Mouse (Mus musculus): Measurements from ENCODE around the gene Cd274.

Cd274 gene

DNA sequence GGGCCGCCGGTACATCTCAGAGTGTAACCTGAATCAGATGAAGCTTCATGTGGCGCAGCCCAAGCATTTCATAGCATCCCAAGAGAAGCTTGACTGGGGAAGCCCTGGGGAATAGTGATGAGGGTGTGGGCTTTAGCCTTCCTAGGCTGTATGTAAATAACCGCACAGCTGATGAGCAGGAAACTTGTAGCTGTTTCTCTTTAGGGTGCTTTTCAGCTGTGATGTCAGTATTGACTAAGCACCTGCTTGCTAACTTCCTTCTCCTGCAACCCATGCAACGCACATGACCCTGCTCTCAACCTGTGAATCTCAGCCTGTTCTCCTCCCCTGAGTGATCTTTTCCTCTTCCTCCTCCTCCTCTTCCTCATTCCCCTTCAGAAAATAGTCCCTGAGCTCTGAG is 3.2 kb upstream of the Cd274 start:
- no peak for DNase-seq (ENCODE audit: low spot score in 2 of 2)

DNA sequence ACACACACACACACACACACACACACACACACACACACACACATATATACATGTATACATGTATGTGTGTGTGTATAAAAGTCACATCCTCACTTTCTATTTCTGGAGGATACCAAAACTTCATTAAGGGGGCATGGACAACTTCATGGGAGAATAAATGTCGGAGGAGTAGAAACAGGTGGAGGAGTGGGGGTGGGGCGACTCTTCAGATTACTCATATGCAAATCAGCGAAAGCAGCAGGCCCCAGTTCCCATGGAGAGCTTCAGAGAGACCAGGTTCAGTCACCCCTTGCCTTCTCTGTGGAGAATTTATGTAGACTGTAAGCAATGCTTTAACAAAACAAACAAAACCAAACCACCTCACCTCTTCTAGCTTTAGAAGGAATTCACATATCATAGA is 2.1 kb upstream of the Cd274 start:
- no peak for DNase-seq (ENCODE audit: low spot score in 2 of 2)

DNA sequence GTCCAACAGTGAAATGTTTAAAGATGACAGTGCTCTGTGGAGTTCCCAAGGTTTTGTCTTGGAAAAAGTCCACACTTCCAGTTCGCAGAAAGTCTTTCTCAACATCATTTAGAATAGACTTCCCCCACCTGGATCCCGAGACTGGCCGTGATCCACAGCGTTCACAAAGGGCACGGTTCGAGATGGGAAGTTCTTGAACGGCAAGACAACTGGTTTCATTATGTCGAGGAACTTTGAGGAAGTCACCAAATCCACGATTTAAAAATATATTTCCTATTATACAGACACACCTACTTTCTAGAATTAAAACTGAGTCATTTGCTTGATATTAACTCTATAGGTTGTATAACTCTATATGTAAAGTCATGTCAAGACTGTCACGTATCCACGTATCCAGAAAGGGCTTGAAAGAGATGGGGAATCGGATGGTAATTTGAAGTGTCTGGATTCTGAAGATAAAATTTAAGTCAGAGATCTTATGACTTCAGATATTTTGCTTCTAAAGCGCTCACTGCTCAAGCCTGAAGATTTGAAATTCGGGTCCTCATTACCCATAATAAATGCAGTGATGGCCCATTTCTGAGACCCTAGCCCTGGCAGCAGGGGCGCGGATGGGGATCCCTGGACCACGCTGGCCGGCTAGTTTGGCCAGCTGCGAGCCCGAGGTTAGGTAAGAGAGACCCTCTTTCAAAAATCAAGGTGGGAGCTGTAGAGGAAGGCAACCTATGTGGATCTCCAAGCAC is 858 bp upstream of the Cd274 start:
- DNase-seq (ENCODE audit: low spot score in 2 of 2): no peak

DNA sequence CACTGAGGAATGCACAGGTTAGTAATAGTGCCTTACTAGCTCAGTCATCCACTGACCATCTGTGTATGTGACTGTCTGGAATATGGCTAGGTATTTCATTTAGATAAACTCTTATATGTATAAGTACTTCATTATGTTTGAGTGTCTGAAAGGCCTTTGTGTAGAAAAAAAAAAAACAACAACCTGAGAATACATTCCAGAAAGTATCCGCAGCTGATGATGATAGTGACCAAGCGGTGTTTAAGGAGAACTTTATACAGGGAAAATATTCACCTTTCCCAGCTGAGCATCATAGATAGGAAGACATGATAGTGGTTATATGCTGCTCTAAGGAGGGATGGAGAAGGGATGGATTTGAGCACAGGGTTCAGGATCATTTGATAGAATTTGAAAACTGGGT is 786 bp downstream of the Cd274 start:
- no peak for DNase-seq (ENCODE audit: low spot score in 2 of 2)

DNA sequence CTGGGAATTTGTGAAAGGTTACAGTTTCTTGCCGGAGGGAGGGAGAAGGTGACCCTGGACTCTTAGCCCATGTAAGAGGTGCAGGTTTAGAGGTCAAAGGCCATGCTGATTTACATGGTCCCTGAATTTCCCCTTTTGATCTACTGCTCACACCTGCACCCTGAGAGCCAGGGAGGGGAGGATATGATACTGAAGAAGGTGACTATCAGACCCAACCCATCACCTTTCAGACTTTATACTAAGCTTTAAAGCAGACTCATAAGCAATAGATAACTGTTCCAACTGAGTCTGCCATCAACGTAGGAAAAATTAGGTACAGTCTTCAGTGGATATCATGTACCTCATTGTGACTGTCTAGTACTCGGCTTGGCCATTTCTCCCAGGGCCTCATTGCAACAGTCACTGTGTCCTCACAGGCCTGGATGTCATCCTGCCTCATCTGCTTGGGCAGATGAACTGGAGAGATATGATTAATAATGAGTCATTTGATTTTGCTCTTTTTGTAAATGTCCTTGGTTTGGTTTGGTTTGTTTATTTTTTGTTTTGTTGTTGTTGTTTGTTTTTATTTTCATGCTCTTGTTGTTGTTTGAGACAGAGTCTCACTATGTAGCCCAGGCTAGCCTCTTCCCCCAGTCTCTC is 1.5 kb downstream of the Cd274 start:
- no peak for DNase-seq (ENCODE audit: low spot score in 2 of 2)

DNA sequence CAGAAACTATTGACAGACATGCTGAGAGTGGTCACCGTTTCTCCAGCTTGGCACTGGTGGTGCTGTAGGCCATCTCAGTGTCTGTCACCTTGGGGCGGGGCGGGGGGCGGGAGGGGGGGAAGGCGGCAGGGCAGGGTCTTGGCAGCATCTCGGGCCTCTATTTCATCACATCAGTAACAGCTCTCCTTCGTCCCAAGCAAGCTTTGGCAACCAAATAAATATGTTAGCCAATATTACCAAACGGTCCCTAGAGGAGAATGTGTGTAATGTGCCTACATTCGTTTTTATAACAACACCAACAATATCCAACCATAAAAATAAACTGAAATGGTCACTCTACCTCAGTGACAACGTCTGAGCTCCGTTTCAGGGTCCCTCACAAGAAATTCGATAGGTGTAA is 2.9 kb downstream of the Cd274 start:
- no peak for DNase-seq (ENCODE audit: low spot score in 2 of 2)

DNA sequence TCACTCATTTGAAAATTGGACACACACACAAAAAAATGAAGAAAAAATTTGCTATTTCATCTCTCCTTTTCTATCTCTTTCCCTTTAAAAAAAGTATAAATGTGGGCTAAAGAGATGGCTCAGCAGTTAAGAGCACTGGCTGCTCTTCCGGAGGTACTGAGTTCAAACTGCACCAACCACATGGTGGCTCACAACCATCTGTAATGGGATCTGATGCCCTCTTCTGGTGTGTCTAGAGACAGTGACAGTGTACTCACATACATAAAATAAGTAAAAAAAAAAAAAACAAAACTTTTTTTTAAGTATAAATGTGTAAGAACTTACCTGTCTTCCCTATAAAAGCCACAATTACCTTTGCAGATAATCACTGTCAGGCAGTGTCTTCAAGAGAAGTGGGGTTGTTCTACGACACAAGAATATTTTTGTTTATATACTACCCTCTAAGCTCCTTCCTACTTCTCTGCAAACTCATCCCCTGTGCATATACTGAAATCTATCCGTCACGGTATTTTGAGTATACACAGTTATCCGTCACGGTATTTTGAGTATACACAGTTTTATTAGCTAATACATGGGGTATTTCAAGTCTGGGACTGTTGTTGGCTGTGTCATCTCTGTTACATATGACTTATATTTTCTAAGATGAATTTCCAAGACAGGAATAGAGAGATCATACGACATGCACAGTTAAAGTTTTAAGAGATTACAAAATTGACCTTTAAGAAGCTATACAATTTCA is 3.5 kb downstream of the Cd274 start:
- no peak for DNase-seq (ENCODE audit: low spot score in 2 of 2)

DNA sequence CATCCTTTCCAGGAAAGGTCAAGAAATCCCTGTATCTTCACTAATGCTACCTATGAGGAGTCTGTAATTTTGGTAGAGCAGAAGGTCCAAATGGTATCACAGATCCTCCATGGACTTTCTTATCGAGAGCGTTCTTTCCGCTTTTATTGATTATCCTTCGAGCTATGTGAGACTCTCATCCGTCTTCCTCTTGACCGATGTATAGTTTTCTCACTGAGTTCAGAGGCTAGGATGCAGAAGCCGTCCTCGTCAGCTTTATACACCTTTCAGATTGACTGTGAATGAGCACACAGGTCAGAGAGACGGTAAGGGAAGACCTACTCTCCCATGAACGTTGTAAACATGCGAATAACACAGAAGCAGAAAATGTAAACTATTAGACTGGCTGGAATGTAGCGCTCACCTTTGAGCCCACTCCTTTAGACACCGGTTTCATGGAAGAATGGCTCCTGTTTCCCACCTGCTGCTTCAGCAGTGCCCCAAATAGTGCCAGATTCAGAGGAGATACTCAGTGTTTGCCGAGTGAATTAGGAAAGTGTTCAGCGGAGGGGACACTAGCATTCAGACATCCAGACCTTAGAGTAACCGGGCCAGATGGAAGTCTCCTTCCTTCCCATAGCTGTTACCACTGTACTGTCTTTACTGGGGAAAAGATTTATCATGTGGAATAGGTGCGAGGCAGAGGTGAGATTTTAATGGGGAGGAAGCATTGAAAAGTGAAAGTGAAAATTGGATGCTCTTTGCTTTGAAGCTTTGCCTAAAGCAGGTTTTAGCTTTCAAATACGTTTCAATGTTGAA is 4.2 kb downstream of the Cd274 start:
- no peak for DNase-seq (ENCODE audit: low spot score in 2 of 2)

DNA sequence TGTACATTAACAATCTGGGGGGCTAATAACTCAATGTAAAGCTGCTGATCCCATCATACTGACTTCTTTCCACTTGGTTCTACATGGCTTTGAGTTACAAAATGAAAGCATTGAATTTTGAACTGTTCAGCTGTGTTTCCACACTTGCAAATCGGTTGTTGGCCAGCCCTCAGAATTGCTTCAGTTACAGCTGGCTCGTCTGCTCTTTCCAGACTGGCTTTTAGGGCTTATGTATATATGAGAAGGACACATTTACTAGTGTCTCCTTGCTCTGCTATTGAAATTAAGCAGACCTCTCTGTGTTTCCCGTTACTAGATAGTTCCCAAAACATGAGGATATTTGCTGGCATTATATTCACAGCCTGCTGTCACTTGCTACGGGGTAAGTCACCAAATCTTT is 4.9 kb downstream of the Cd274 start:
- no peak for DNase-seq (ENCODE audit: low spot score in 2 of 2)

DNA sequence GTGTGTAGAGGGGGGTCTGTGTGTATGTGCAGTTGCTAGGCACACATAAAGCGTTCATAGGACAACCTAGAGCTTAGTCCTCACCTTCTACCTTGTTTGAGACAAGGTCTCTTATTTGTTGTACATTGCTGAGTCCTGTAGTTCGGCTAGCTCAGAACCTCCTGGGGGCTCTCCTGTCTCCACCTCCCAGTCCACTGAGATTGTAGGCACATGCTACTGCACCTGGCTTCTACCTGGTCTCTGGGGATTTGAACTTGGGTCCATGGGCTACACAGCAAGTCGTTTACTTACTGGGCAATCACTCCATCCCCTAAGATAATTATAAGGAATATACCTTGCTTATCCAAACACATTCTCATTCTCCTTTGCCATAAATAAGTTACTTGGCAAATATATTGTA is 5.4 kb downstream of the Cd274 start:
- DNase-seq (ENCODE audit: low spot score in 2 of 2): no peak

DNA sequence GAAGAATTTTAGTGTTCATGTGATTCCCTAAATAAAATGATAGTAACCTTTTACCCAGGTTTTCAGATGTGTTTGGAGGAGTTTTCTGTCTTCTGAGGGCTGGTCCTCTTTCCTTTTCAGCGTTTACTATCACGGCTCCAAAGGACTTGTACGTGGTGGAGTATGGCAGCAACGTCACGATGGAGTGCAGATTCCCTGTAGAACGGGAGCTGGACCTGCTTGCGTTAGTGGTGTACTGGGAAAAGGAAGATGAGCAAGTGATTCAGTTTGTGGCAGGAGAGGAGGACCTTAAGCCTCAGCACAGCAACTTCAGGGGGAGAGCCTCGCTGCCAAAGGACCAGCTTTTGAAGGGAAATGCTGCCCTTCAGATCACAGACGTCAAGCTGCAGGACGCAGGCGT is 6.2 kb downstream of the Cd274 start:
- no peak for DNase-seq (ENCODE audit: low spot score in 2 of 2)

DNA sequence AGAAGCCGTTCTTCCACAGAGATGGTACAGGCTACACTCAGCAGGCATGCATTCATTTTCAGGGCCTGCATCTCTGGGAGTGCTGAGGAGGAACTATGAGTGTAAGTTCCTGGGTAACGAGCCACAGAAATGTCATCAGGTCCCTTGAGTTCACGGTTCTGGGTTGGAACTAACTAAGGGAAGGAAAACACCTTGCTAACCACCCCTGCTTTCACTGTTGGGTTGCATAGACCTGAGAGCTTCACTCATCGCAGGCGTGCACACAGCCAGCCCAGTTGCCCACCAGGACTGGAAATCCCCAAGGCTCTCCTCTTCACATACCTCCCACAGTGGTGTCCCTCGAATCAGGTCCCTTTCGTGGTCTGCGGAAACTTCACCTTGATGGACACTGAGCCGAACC is 7.7 kb downstream of the Cd274 start:
- no peak for DNase-seq (ENCODE audit: low spot score in 2 of 2)

DNA sequence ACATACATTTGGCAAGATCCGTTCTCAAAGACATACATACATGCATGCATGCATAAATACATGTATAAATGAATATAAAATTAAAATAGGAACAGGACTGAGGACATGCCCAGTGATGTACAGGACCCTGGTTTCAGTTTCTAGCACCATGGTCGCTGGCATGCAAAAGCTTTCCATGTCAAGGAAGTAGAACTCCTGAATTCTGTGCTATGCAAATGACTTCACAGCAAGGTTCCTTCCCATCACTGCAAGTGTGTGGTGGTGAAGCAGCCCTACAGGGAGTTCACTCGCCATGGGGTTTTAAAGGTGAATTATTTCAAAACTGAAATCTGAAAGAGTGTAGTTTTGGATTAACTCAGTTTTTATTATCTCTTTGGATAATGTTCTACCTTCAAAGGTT is 9.1 kb downstream of the Cd274 start:
- no peak for DNase-seq (ENCODE audit: low spot score in 2 of 2)

DNA sequence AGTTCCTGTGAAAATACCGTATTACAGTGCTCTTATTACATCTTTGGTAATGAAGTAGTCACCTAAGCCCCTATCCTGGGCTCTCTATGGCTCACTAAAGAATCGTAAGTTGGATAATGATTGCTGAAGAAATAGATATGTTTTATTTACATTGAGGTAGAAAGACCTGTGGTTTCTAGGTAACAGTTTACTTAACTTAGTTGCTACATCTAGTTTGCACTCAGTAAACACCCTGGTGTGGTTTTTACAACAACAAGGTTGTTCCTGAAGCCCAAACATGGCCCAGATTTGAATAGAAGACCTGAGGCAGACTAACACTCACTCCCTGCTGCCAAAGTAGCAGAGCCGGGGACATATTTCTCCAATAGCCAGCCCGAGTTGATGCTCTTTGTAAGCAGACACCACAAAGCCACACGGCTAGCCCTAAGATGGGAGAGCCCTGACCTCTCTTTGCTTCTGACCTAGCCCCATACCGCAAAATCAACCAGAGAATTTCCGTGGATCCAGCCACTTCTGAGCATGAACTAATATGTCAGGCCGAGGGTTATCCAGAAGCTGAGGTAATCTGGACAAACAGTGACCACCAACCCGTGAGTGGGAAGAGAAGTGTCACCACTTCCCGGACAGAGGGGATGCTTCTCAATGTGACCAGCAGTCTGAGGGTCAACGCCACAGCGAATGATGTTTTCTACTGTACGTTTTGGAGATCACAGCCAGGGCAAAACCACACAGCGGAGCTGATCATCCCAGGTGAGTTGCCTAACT is 12.8 kb downstream of the Cd274 start:
- no peak for DNase-seq (ENCODE audit: low spot score in 2 of 2)

DNA sequence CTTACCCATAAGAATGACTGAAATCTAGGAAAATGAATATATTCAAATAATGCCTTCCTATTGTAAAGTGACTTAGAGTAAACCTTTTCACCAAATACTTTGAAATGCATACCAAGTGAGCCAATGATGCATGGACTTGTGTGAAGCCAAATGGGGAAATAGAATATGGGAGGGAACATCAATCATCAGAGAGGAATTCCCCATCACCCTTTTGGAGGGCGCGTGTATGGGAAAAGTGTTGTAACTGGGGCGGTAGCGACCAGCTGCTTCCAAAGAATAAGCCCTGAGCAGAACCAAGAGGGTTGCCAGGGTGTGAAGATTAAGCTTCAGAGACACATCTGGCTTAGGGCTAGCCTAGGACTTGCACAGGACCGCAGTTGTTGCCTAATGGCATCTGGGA is 16.1 kb downstream of the Cd274 start:
- DNase-seq (ENCODE audit: low spot score in 2 of 2): no peak

DNA sequence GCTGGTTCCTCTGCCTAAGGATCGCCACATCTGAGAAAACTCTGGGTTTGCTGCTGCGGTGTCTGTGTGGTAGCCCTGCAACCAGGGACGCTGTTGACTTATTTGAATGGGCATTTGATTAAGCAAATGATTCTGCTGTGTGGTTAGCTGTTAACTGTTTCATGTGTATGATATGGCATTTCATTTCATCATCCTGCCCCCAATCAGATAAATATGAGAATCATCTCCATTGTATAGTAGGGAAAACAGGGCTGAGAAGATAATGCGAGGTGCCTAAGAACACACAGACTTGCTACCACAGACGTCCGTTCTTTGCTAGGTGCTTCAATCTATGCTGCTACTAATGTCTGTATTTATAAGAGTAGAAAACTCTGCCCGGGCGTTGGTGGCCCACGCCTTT is 17.2 kb downstream of the Cd274 start:
- no peak for DNase-seq (ENCODE audit: low spot score in 2 of 2)

DNA sequence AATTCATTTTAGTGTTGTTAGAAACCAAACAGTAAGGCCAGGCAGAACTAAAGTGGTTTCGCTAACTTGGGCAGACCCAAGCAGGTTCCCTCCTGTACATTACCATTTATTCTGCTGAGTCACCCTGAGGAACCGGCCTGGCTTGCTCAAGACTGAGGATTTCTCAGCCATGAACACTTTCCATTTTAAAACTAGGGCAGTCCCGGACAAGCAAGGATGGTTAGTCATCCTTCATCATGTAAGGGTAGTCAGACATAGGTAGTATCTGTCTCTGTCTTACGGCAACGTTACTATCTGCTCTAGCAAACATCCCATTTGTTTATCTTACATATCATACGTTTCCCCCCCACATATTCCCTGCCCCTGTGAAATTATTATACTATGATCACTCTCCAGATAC is 17.7 kb downstream of the Cd274 start:
- DNase-seq (ENCODE audit: low spot score in 2 of 2): no peak

DNA sequence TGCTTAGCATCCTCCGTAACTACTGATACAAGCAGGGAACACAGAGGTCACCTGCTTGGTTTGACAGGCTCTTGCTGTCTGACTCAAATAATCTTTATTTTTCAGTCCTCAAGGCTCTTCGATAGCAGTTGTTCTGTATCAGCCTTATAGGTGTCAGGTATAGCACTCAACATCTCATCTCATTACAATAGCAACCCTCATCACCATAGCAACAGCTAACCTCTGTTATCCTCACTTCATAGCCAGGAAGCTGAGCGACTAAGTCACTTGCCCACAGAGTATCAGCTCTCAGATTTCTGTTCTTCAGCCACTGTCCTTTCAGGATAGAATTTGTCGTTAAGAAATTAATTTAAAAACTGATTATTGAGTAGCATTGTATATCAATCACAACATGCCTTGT is 18.6 kb downstream of the Cd274 start:
- no peak for DNase-seq (ENCODE audit: low spot score in 2 of 2)

DNA sequence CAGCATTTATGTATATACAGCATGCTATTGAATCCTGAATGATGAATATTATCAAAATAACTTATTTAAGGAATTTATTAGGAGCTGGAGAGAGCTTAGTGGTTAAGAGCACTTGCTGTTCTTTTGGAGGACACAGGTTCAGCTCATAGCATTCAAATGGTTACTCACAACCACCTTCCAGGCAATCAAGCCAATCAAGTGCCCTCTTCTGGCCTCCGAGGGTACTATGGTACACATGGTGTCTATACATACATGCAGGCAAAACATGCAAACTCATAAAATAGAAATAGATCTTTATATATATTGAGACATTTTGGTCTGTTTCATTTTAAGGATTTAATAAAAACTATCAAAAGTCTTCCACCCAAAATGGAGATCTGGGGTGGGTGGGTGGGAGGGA is 21.6 kb downstream of the Cd274 start:
- no peak for DNase-seq (ENCODE audit: low spot score in 2 of 2)

DNA sequence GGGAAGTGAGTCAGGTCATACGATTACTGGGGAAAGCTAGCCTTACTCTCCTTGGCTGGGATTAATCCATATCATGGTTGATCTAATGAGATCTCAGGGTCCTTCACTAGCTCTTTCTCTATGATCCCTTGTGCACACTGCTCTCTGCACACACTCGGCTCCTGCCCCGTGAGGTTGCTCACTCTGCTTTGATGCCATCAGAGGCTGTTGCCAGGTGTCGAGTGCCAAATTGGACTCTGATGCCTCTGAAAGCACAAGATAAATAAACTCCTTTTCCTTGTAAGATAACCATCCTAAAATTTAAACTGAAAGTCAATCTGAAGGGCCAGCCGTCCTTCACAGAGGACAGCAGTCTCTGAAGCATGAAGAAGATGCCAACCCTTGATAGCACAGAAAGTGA is 23.2 kb downstream of the Cd274 start:
- DNase-seq (ENCODE audit: low spot score in 2 of 2): no peak

DNA sequence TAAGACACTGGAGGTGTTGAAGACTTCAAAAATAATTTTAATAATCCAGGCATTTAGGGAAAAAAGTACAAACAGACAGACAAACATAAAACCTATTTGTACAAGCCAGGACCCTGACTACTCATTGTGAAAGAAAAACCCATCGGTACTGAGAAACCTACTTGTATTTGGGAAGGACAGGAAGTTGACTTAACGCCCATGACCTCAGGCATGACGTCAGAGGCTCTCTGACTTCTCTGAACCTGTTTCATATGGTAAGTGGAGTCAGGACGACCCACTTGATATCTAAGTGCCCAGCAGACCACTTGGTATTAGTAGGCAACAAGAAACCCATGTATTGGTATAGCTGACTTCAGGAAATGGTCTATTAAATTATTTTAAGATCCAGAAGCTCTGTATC is 24.0 kb downstream of the Cd274 start:
- no peak for DNase-seq (ENCODE audit: low spot score in 2 of 2)

DNA sequence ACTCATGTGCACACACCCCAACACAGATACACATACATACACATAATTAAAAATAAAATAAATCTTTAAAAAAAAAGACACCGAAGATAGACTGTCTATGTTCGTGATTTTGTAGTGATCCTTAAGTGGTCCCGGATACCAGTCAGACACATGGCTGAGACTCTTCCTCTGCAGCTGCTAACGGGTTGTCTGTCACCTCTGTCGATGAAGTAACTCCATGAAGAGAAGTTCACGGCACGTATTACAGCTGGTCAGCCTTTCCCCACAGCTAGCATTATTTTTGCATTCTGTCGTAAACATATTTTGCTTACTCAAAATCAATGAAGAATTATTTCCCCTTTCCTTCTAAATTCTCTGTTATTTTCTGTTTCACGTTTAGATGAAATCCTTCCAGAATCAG is 26.1 kb downstream of the Cd274 start:
- DNase-seq (ENCODE audit: low spot score in 2 of 2): no peak
